Comparison of ENCODE assay signal across 14 mouse cellular contexts in the genomic region with DNA sequence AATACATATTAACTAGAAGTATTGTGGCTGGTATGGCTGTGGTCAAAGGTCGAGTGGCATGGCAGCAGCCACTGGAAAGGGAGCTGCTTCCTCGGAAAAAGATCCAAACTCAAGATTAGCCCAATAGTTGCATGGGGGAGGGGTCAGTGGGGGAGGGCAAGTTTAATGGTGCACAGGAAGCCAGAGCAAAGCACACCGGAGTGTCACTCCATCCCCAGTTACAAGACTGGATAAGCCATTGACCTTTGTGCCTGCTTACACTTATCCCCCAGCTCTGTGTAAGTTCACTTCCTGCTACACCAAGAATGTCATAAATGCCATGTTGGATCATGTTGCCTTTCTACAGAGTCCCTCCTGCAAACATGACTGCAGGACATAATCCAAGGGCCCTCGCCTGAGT. TPM values are rescaled to one million over a fixed set of nuclear protein-coding genes. Genes with fewer than 3 reads are reported as not detected.
DNase-seq lines count a peak whose midpoint lies in the region; ATAC-seq and TF ChIP-seq lines count a peak whose summit lies in the region.
"Had no signal": no experiment of that assay in that cellular context is flagged by ENCODE, and none has a peak within 500 bp of the region (broad histone marks: within the 10 kb centered on the region; RNA-seq: fewer than 3 reads in every experiment).

No protein-coding gene starts in this region.

- H3K4me2 ChIP-seq in liver, embryonic 15.5 days, result no peak overlapping the region; the same call in 1 of the 2 replicates
- H3K4me2 ChIP-seq: heart, embryonic 15.5 days had no signal

- peaks cover 56% of the 10 kb centered on the region for H3K4me1 ChIP-seq in embryonic facial prominence, embryonic 10.5 days
- H3K4me1 ChIP-seq in liver, embryonic 15.5 days (replicated peaks), result peaks cover 4% of the 10 kb centered on the region; the same call in 1 of the 2 replicates
- H3K4me1 ChIP-seq in heart, adult 2 months (ENCODE audit: control insufficient read depth, insufficient read depth, low read length), result peaks cover 12% of the 10 kb centered on the region
- H3K4me1 ChIP-seq in forebrain, embryonic 10.5 days, result peaks cover 55% of the 10 kb centered on the region

- TF ChIP-seq POLR2A in heart, adult 2 months (IDR thresholded peaks at IDR 0.05; ENCODE audit: insufficient read depth, low read depth, low read length), result no peak

- peak; percentile 46 for DNase-seq in ZHBTc4 (ENCODE audit: low read depth, low spot score)
- peak; percentile 60 for DNase-seq in embryonic facial prominence, embryonic 10.5 days (ENCODE audit: low spot score)
- peak; percentile 24 for DNase-seq in kidney, postnatal 14 days
- no peak for DNase-seq in heart, adult 2 months
- no peak for DNase-seq in right cerebral cortex, adult 2 months (ENCODE audit: low spot score in 2 of 2)
- no peak for DNase-seq in forebrain, embryonic 10.5 days (ENCODE audit: extremely low spot score, low spot score)
- no peak for DNase-seq in natural killer cell, adult 2 months (ENCODE audit: low spot score in 2 of 2)
- DNase-seq: adrenal gland, postnatal 10 days; cerebellum, postnatal 36 days; gastrocnemius, postnatal 36 days; right cerebral cortex, postnatal 4 days had no signal

- H3K9me3 ChIP-seq in embryonic facial prominence, embryonic 10.5 days, result no peaks in the 10 kb centered on the region
- no peaks in the 10 kb centered on the region for H3K9me3 ChIP-seq in liver, embryonic 15.5 days (replicated peaks)
- H3K9me3 ChIP-seq in forebrain, embryonic 10.5 days, result no peaks in the 10 kb centered on the region
- H3K9me3 ChIP-seq: heart, embryonic 15.5 days had no signal

- no peak overlapping the region for H3K4me3 ChIP-seq in embryonic facial prominence, embryonic 10.5 days
- no peak overlapping the region for H3K4me3 ChIP-seq in liver, embryonic 15.5 days (replicated peaks)
- H3K4me3 ChIP-seq in heart, adult 2 months, result no peak overlapping the region
- H3K4me3 ChIP-seq in forebrain, embryonic 10.5 days, result no peak overlapping the region
- H3K4me3 ChIP-seq: heart, embryonic 15.5 days had no signal

- H3K27me3 ChIP-seq in embryonic facial prominence, embryonic 10.5 days (replicated peaks; ENCODE audit: low read depth, poor library complexity, severe bottlenecking), result no peaks in the 10 kb centered on the region
- H3K27me3 ChIP-seq in liver, embryonic 15.5 days, result no peaks in the 10 kb centered on the region
- no peaks in the 10 kb centered on the region for H3K27me3 ChIP-seq in heart, adult 2 months (ENCODE audit: control insufficient read depth, insufficient read depth, low read length)
- no peaks in the 10 kb centered on the region for H3K27me3 ChIP-seq in forebrain, embryonic 10.5 days (ENCODE audit: poor library complexity, severe bottlenecking)
- H3K27me3 ChIP-seq: heart, embryonic 15.5 days had no signal

- WGBS in embryonic facial prominence, embryonic 10.5 days, result 32% methylated on average over 4 of the region's 4 CpGs
- WGBS in liver, embryonic 15.5 days (ENCODE audit: insufficient replicate concordance), result 31% methylated on average over 4 of the region's 4 CpGs
- WGBS in heart, adult 2 months, result 51% methylated on average over 4 of the region's 4 CpGs
- WGBS in forebrain, embryonic 10.5 days, result 58% methylated on average over 4 of the region's 4 CpGs

- no peak for TF ChIP-seq CTCF in heart, adult 2 months (IDR thresholded peaks at IDR 0.05)

- no peak for TF ChIP-seq EP300 in heart, adult 2 months (IDR thresholded peaks at IDR 0.05; ENCODE audit: insufficient read depth, low read depth, low read length)

- peaks cover 4% of the 10 kb centered on the region for H3K79me2 ChIP-seq in heart, adult 2 months (replicated peaks; ENCODE audit: control insufficient read depth, insufficient read depth, low read length)

- intact Hi-C loops in heart, adult 2 months (cut with DNase I), result loop anchor here (10.0 kb wide), 1 partner anchor 1227 kb away; no protein-coding TSS in a partner anchor

- ATAC-seq in liver, embryonic 15.5 days (ENCODE audit: insufficient read depth), result peak; percentile 40; the same call in 1 of the 2 replicates
- ATAC-seq: forebrain, embryonic 16.5 days had no signal

- H3K9ac ChIP-seq in liver, embryonic 15.5 days, result no peak overlapping the region
- no peak overlapping the region for H3K9ac ChIP-seq in heart, adult 2 months (ENCODE audit: low read depth, low read length)
- H3K9ac ChIP-seq: heart, embryonic 15.5 days had no signal

- H3K36me3 ChIP-seq in embryonic facial prominence, embryonic 10.5 days (replicated peaks), result peaks cover 73% of the 10 kb centered on the region
- H3K36me3 ChIP-seq in liver, embryonic 15.5 days (replicated peaks), result peaks cover 10% of the 10 kb centered on the region; the same call in 1 of the 2 replicates
- peaks cover 26% of the 10 kb centered on the region for H3K36me3 ChIP-seq in heart, adult 2 months (ENCODE audit: control insufficient read depth, insufficient read depth, low read length)
- peaks cover 66% of the 10 kb centered on the region for H3K36me3 ChIP-seq in forebrain, embryonic 10.5 days (replicated peaks)

- H3K27ac ChIP-seq in embryonic facial prominence, embryonic 10.5 days (replicated peaks), result no peak overlapping the region; the same call in 1 of the 2 replicates
- no peak overlapping the region for H3K27ac ChIP-seq in liver, embryonic 15.5 days (replicated peaks)
- no peak overlapping the region for H3K27ac ChIP-seq in heart, adult 2 months
- no peak overlapping the region for H3K27ac ChIP-seq in forebrain, embryonic 10.5 days
- H3K27ac ChIP-seq: heart, embryonic 15.5 days had no signal

RNA-seq across cellular contexts. Expression of gene Rnd3, which starts 11.2 kb away (rescaled TPM):
- 133 and 142 TPM in 2 replicates for polyA plus RNA-seq in embryonic facial prominence, embryonic 10.5 days (2016; fragmentation: Nextera tagmentation; extraction: Ambion mirVana)
- 11.7 and 12.9 TPM in 2 replicates for polyA plus RNA-seq in liver, embryonic 15.5 days (2015; fragmentation: Nextera tagmentation; extraction: Ambion mirVana)
- total RNA-seq in heart, adult 2 months (2021), result 10 to 100 TPM; 14.3 to 15.8 TPM
- 2.6 and 7.0 TPM in 2 replicates for polyA plus RNA-seq in heart, adult 2 months (2012; rRNA removed)
- polyA plus RNA-seq in forebrain, embryonic 10.5 days (2016; fragmentation: Nextera tagmentation; extraction: Ambion mirVana), result 92.6 and 97.4 TPM in 2 replicates

Comparison
In these comparisons a context has a peak if more than half of its experiments do, and no peak if none do; other contexts are left out.
1. DNase-seq: peak in ZHBTc4 (single experiment), embryonic facial prominence, embryonic 10.5 days (single experiment) and kidney, postnatal 14 days (single experiment); none in heart, adult 2 months (0 of 2), right cerebral cortex, adult 2 months (0 of 2), forebrain, embryonic 10.5 days (single experiment) and natural killer cell, adult 2 months (0 of 2).